Mouse (Mus musculus) liver, postnatal 0 days (tissue): ENCODE results near the gene Bcorl1.

Experiments
- CTCF ChIP-seq: sonication (generic); IDR thresholded peaks from 2 replicates; pipeline ENCODE4 v1.5.1; 2016; ENCODE audit warnings: antibody characterized with exemption, low read depth
- EP300 ChIP-seq: IDR thresholded peaks from 2 replicates; pipeline ENCODE4 v1.6.1; 2016; ENCODE audit warnings: antibody characterized with exemption, low read depth, mild to moderate bottlenecking

DNA sequence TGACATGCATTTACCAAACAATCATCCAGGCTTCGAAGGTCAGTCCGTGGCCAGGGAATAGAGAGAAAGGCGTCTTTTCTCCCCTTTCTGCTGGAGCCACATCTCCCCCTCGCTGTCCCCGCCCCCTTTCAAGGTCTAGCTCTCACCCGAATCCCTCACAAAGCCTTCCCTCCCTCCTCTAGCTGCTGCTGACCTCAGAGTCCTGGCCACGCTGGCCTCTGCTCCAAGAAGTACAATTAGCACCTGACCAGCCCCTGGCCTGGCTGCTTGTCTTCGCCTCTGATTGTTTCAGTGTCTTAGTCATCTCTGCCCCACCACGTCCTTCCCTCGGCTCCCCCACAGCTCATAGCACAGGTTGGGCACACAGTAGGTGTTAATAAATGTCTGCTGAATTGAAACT, 108.5 kb downstream of the Bcorl1 start:
- no peak for TF ChIP-seq CTCF
- TF ChIP-seq EP300, result no peak
